Mouse (Mus musculus) thymus, adult 2 months (tissue): ENCODE data around the gene Ddit4. TPM values are rescaled to one million over a fixed set of nuclear protein-coding genes. Genes with fewer than 3 reads are reported as not detected.
A peak's percentile ranks its signal among the peaks of the same experiment; 100 is the strongest.

Experiments used
- DNase-seq: peaks from one replicate; pipeline ENCODE4 v3.0.0; 2021
- H3K27ac ChIP-seq: fragments of 200-500 bp; 2 replicates; pipeline ENCODE4 v1.5.1; 2012; ENCODE audit warnings: low read length, control low read depth; ENCODE audit not compliant: control insufficient read depth, insufficient read depth
- H3K27me3 ChIP-seq: fragments of 200-500 bp; 2 replicates; pipeline ENCODE4 v1.6.1; 2012; ENCODE audit warnings: mild to moderate bottlenecking, low read length, moderate library complexity, mixed read lengths; ENCODE audit not compliant: control insufficient read depth, insufficient read depth
- H3K36me3 ChIP-seq: fragments of 200-500 bp; 2 replicates; pipeline ENCODE4 v1.6.1; 2012; ENCODE audit warnings: mild to moderate bottlenecking, low read length, moderate library complexity; ENCODE audit not compliant: control insufficient read depth, insufficient read depth
- H3K4me1 ChIP-seq: fragments of 200-500 bp; replicated peaks from 2 replicates; pipeline ENCODE4 v1.6.1; 2012; ENCODE audit warnings: low read length; ENCODE audit not compliant: control insufficient read depth, insufficient read depth
- H3K4me3 ChIP-seq: fragments of 200-500 bp; 2 replicates; pipeline ENCODE4 v1.5.1; 2012; ENCODE audit warnings: mild to moderate bottlenecking, low read length, control low read depth, moderate library complexity; ENCODE audit not compliant: control insufficient read depth, insufficient read depth
- CTCF ChIP-seq: fragments of 200-500 bp; IDR thresholded peaks from 2 replicates; pipeline ENCODE4 v1.5.1; 2012; ENCODE audit warnings: mild to moderate bottlenecking, control low read depth, low read length, moderate library complexity, borderline replicate concordance; ENCODE audit not compliant: control insufficient read depth, poor library complexity, insufficient read depth; ENCODE audit errors: extremely low read depth
- POLR2A ChIP-seq: fragments of 200-500 bp; IDR thresholded peaks from 2 replicates; pipeline ENCODE4 v1.6.1; 2012; ENCODE audit warnings: mild to moderate bottlenecking, low read length, control low read depth, moderate library complexity; ENCODE audit not compliant: control insufficient read depth, poor library complexity, insufficient read depth; ENCODE audit errors: extremely low read depth
- WGBS: fragments of 180-500 bp; shearing (Covaris S2); methylation state at CpG from one replicate; pipeline ENCODE4 v1.1.7; 2018; 5-methylcytosine and 5-hydroxymethylcytosine counted together
- polyA plus RNA-seq: library from polyadenylated mRNA; depleted of rRNA; stranded (reverse); fragments of >200 nt; gene quantifications from 2 replicates; pipeline ENCODE4 v1.2.3, GENCODE M21; 2012

Gene Ddit4
- polyA plus RNA-seq, 1 experiment, result 190 TPM

- Histone ChIP-seq H3K4me3 (no peak overlapping the region), H3K4me1 (peaks cover 25% of the 10 kb centered on the region), H3K36me3 (no peaks in the 10 kb centered on the region), H3K27me3 (no peaks in the 10 kb centered on the region), H3K27ac (no peak overlapping the region)
- 88% methylated on average over 2 of the region's 2 CpGs for WGBS
- no peak for DNase-seq
- TF ChIP-seq POLR2A (no peak), CTCF (no peak)
Measured at GRCm38 (mm10) chr10:59923493-59923892, 28.1 kb downstream of the Ddit4 start.

GRCm38 (mm10) chr10:59920810-59921681 lies 30.6 kb downstream of the Ddit4 start:
- 28% methylated on average over 33 of the region's 33 CpGs for WGBS
- peak; percentile 46 for DNase-seq
- Histone ChIP-seq H3K27me3 (no peaks in the 10 kb centered on the region), H3K36me3 (no peaks in the 10 kb centered on the region), H3K4me3 (peak overlapping the region; percentile 35), H3K27ac (peak overlapping the region; percentile 17; the same call in 1 of the 2 replicates), H3K4me1 (peaks cover 34% of the 10 kb centered on the region)
- 0 out of 2 replicates have a peak, but pooled peaks have one; percentile 20 for TF ChIP-seq POLR2A
- no peak for TF ChIP-seq CTCF

- Histone ChIP-seq H3K4me3 (peak overlapping the region; percentile 35; the same call in 1 of the 2 replicates), H3K27ac (peak overlapping the region; percentile 17; the same call in 1 of the 2 replicates)
Measured at GRCm38 (mm10) chr10:59920485-59920809, 31.2 kb downstream of the Ddit4 start.

GRCm38 (mm10) chr10:59919494-59920181 lies 32.0 kb downstream of the Ddit4 start:
- H3K36me3 ChIP-seq, result no peaks in the 10 kb centered on the region
- peaks cover 43% of the 10 kb centered on the region for H3K4me1 ChIP-seq
- no peaks in the 10 kb centered on the region for H3K27me3 ChIP-seq
- no peak overlapping the region for H3K4me3 ChIP-seq
- 62% methylated on average over 15 of the region's 15 CpGs for WGBS
- DNase-seq, result no peak
- TF ChIP-seq POLR2A (no peak), CTCF (no peak)
- H3K27ac ChIP-seq, result no peak overlapping the region

More at GRCm38 (mm10) chr10:59920485-59920809, 31.2 kb downstream of the Ddit4 start:
- H3K4me1 ChIP-seq, result peaks cover 37% of the 10 kb centered on the region
- H3K27me3 ChIP-seq, result no peaks in the 10 kb centered on the region
- no peak for TF ChIP-seq CTCF
- TF ChIP-seq POLR2A, result no peak
- WGBS, result 52% methylated on average over 7 of the region's 7 CpGs
- no peak for DNase-seq
- no peaks in the 10 kb centered on the region for H3K36me3 ChIP-seq

DNA sequence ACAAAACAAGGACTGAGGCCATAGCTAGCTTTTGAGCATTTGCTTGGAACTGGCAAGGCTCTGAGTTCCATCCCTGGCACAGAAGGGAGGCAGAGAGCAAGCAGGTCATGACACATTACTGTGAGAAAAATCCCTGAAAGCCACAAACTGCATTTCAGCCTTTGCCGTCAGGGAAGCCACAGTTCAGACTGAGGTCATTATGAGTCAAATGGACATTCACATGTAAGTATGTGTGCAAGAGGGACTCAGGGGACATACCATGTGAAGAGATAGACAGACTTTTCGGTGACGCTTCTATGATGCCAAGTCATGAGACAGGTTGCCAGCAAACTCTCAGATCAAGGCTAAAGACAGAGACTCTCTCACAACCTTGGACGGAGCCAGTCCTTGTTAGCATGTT lies 33.5 kb downstream of the Ddit4 start:
- Histone ChIP-seq H3K4me3 (no peak overlapping the region), H3K27me3 (no peaks in the 10 kb centered on the region), H3K4me1 (peaks cover 43% of the 10 kb centered on the region), H3K36me3 (no peaks in the 10 kb centered on the region), H3K27ac (no peak overlapping the region)
- 95% methylated on average over 4 of the region's 4 CpGs for WGBS
- no peak for DNase-seq
- TF ChIP-seq POLR2A (no peak), CTCF (no peak)

DNA sequence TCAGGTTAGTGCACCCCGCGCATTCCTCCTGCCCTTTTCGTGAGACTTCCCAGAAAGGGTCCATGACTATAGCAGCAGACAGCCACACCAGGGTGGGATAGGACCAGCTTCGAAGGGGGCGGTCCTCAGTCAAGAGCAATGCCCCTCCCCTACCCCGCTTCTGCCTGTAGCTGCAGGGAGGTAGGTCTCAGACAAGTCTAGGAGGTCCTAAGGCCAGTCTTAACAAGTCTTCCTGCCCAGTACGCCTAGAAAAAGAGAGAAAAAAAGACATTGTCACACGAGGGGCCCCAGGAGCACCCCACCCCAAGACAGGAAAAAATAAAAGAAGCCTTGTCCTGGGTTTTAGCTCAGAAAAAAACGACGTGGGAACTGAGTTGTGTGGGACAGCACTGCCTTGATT lies 35.0 kb downstream of the Ddit4 start:
- Histone ChIP-seq H3K27ac (no peak overlapping the region), H3K4me3 (no peak overlapping the region), H3K27me3 (no peaks in the 10 kb centered on the region), H3K4me1 (peaks cover 46% of the 10 kb centered on the region), H3K36me3 (no peaks in the 10 kb centered on the region)
- WGBS, result 4% methylated on average over 10 of the region's 10 CpGs
- TF ChIP-seq CTCF (no peak), POLR2A (no peak)
- peak; percentile 43 for DNase-seq
